ENCODE assay signal across 26 mouse cellular contexts in genomic region chr6:128917322-128917721, GRCm38 (mm10). TPM values are rescaled to one million over a fixed set of nuclear protein-coding genes. Genes with fewer than 3 reads are reported as not detected.
"Had no signal": no experiment of that assay in that cellular context is flagged by ENCODE, and none has a peak within 500 bp of the region (broad histone marks: within the 10 kb centered on the region; RNA-seq: fewer than 3 reads in every experiment).

No protein-coding gene starts in this region.

- H3K4me2 ChIP-seq: liver, embryonic 15.5 days; lung, embryonic 15.5 days; midbrain, embryonic 11.5 days; midbrain, embryonic 13.5 days; neural tube, embryonic 13.5 days; neural tube, embryonic 15.5 days had no signal

- H3K27ac ChIP-seq: liver, embryonic 15.5 days; lung, embryonic 15.5 days; macrophage; midbrain, embryonic 13.5 days; neural tube, embryonic 13.5 days; neural tube, embryonic 15.5 days had no signal

- H3K4me3 ChIP-seq: liver, embryonic 15.5 days; lung, embryonic 15.5 days; megakaryocyte, embryonic 14.5 days; midbrain, embryonic 13.5 days; myocyte; neural tube, embryonic 13.5 days; neural tube, embryonic 15.5 days had no signal

- H3K36me3 ChIP-seq: liver, embryonic 15.5 days; lung, embryonic 15.5 days; midbrain, embryonic 13.5 days; neural tube, embryonic 13.5 days; neural tube, embryonic 15.5 days had no signal

- H3K9me3 ChIP-seq: liver, embryonic 15.5 days; lung, embryonic 15.5 days; midbrain, embryonic 13.5 days; neural tube, embryonic 13.5 days; neural tube, embryonic 15.5 days had no signal

- ATAC-seq: liver, postnatal 0 days; lung, postnatal 0 days; midbrain, embryonic 13.5 days; midbrain, embryonic 16.5 days had no signal

- H3K27me3 ChIP-seq: liver, embryonic 15.5 days; lung, embryonic 15.5 days; megakaryocyte, embryonic 14.5 days; midbrain, embryonic 13.5 days; neural tube, embryonic 13.5 days; neural tube, embryonic 15.5 days had no signal

- DNase-seq: liver, postnatal 0 days; lung, adult 2 months; lung, postnatal 14 days; lung, postnatal 36 days; retina, postnatal 1 day; right cerebral cortex, adult 18-20 months; right cerebral cortex, postnatal 25 days; right cerebral cortex, postnatal 4 days; spleen, adult 18-20 months; thymus, adult 18-20 months; thymus, postnatal 14 days; thymus, postnatal 36 days had no signal

- H3K9ac ChIP-seq: liver, embryonic 15.5 days; liver, postnatal 0 days; lung, embryonic 15.5 days; midbrain, embryonic 13.5 days; neural tube, embryonic 13.5 days; neural tube, embryonic 15.5 days had no signal

- H3K4me1 ChIP-seq: liver, embryonic 15.5 days; lung, embryonic 15.5 days; midbrain, embryonic 13.5 days; neural tube, embryonic 13.5 days; neural tube, embryonic 15.5 days had no signal

RNA-seq across cellular contexts. Expression of gene Clec2g, which starts 16.9 kb away (rescaled TPM):
- polyA plus RNA-seq: liver, embryonic 15.5 days; liver, postnatal 0 days; lung, embryonic 15.5 days; lung, postnatal 0 days; macrophage; midbrain, embryonic 11.5 days; midbrain, embryonic 13.5 days; midbrain, embryonic 16.5 days; myocyte; neural tube, embryonic 11.5 days; neural tube, embryonic 13.5 days; neural tube, embryonic 15.5 days; small intestine, adult 2 months; stomach, embryonic 14.5 days had no signal

RNA-seq across cellular contexts. Expression of gene BC035044, which starts 26.4 kb away (rescaled TPM):
- polyA plus RNA-seq: myocyte had no signal

RNA-seq across cellular contexts. Expression of gene Clec2i, which starts 29.9 kb away (rescaled TPM):
- polyA plus RNA-seq: midbrain, embryonic 11.5 days; midbrain, embryonic 13.5 days; midbrain, embryonic 16.5 days; myocyte; neural tube, embryonic 11.5 days; neural tube, embryonic 13.5 days; neural tube, embryonic 15.5 days; small intestine, adult 2 months; stomach, embryonic 14.5 days had no signal
